Mouse (Mus musculus) gastrocnemius, adult 2 months (tissue): ENCODE results near the gene Cnnm4. TPM values are rescaled to one million over a fixed set of nuclear protein-coding genes. Genes with fewer than 3 reads are reported as not detected.

Source experiments
- DNase-seq: peaks from one replicate; pipeline ENCODE4 v3.0.0; 2022
- H3K27ac ChIP-seq: fragments of 200-600 bp; 2 replicates; pipeline ENCODE4 v1.8.1; 2022; ENCODE audit warnings: mild to moderate bottlenecking
- H3K4me3 ChIP-seq: fragments of 200-600 bp; 2 replicates; pipeline ENCODE4 v1.8.1; 2022; ENCODE audit warnings: mild to moderate bottlenecking, moderate library complexity
- CTCF ChIP-seq: fragments of 200-600 bp; IDR thresholded peaks from 2 replicates; pipeline ENCODE4 v1.8.1; 2022; ENCODE audit warnings: antibody characterized with exemption, mild to moderate bottlenecking, moderate library complexity
- intact Hi-C: fragments of 180-260 bp; cut with DNase I; formaldehyde crosslinking; loops from one replicate; pipeline ENCODE4 v1.15.1; 2025
- long read RNA-seq, 2 experiments: library from polyadenylated mRNA; stranded (forward); transcript quantifications; one replicate each; pipeline ENCODE4 v2.0.0; 2021
- total RNA-seq, 2 experiments: library from RNA; stranded (reverse); gene quantifications; 2 replicates each; pipeline ENCODE4 v1.2.3; 2021

Gene Cnnm4
- total RNA-seq: 10 to 100 TPM in 1 of 2 experiments, 1 to 10 TPM in 1; 4.1 to 11.0 TPM
- long read RNA-seq, experiment 1, partial matches to known transcripts: 0 of 2 reads
- long read RNA-seq, experiment 1, other reads (novel, unspliced or antisense): 2 of 2 reads
- long read RNA-seq, experiment 2, partial matches to known transcripts: 0 of 2 reads
- long read RNA-seq, experiment 2, other reads (novel, unspliced or antisense): 2 of 2 reads

- Histone ChIP-seq H3K27ac (peak within 1 kb of the TSS; percentile 96), H3K4me3 (peak within 1 kb of the TSS; percentile 94)
- peak; percentile 67 for TF ChIP-seq CTCF
- DNase-seq: peak; percentile 95
- intact Hi-C loops: loop anchor here (1.0 to 2.0 kb wide), 3 partner anchors 21 to 102 kb away; partner anchors contain the start of gene Kansl3
Observed at GRCm38 (mm10) chr1:36471181-36472105, at the start of gene Cnnm4. Gene Cnnm4 (plus strand): TSS chr1:36471620.

DNA sequence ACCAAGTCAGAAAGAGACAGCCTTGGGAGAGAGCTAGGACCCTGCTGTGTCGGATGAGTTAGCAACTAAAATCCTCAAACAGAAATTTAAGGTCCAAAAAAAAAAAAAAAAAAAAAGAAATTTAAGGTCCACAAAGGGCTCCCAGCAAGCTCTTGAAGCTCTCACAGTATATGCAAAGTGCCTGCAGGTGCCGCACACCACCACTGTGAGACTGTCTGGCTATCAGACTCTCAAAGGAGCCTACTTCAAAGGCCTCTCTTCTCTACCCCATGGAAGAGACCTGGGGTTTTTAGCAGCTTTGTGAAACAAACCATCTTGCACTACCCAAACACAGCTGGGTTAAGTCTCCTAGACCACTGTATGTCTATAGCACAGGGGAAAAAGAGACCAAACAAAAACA, 41.9 kb upstream of the Cnnm4 start:
- no peak for DNase-seq
- intact Hi-C loops: no loop called here
- TF ChIP-seq CTCF: no peak
- Histone ChIP-seq H3K4me3 (no peak overlapping the region), H3K27ac (no peak overlapping the region)

DNA sequence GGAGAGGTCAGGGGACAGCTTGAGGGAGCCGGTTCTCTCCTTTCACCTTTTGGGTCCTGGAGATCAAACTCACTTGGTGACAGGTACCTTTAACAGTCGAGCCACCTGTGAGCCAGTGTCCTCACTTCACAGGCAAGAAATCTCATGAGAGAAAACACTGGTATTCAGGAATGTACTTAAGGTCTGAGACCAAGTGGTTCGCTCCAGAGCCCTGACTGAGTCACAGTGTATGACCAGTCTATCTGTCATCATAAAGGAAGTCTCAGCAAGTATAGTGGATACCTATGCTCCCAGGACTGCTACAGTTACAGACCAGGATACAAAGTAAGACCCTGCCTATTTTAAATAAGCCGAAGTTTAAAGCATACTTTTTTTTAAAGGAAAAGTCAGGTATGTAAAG, 38.4 kb upstream of the Cnnm4 start:
- no peak for DNase-seq
- Histone ChIP-seq H3K4me3 (no peak overlapping the region), H3K27ac (no peak overlapping the region)
- TF ChIP-seq CTCF: no peak
- intact Hi-C loops: no loop called here

DNA sequence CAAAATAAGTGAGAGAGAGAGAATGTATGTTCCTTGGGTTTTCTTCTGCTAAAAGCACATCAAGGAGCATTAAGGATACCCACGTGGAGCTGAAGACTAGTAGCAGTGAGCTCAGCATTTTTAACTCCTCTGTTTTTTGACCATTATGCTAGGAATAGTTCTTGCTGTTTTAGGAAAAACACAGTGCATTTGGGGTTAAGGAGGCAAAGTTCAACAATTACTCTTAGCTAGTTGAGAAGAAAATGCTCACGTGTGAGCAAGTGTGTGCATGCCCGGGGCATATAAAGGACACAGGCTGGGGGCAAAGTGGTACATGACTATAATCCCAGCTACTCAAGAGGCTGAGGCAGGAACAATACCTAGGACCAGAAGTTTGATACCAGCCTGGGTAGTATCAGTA, 37.8 kb upstream of the Cnnm4 start:
- no peak for DNase-seq
- TF ChIP-seq CTCF: no peak
- H3K4me3 ChIP-seq: no peak overlapping the region
- H3K27ac ChIP-seq: no peak overlapping the region
- intact Hi-C loops: no loop called here

DNA sequence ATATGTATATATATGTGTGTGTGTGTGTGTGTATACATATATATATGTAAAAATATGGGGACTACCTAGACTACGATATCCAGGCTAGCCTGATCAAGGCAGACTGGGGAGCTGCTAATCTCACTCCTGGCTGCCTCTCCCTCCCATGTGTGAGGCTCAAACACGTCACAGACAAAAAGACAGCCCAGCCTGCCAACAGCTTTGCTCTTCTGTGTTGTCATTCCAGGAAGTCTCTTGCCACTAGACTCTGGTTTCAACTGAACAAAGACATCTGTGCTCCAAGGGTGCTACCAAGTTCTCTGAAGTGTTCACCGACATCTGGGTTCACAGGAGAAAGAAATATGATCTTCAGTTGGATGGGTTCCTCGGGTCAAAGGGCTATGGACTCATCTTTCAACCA, 36.3 kb upstream of the Cnnm4 start:
- no peak for TF ChIP-seq CTCF
- no peak for DNase-seq
- H3K27ac ChIP-seq: no peak overlapping the region
- no peak overlapping the region for H3K4me3 ChIP-seq
- intact Hi-C loops: no loop called here

DNA sequence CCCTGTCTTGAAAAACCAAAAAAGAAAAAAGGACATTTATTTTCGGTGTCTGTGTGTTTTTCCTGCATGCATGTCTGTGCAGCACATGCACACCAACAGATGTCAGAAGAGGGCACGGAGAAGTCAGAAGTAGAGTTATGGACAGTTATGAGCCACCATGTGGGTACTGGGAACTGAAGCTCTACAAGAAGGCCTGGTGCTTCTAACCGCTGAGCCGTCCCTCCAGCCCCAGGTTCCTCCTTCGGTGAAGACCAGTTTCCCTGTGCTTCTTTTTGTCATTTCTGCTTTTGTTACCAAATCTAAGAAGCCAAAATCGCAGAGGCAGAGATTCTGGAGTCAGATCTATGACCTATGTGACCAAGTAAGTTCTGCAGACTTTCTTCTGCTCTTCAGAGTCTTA, 34.9 kb upstream of the Cnnm4 start:
- intact Hi-C loops: no loop called here
- no peak overlapping the region for H3K4me3 ChIP-seq
- TF ChIP-seq CTCF: no peak
- no peak for DNase-seq
- H3K27ac ChIP-seq: no peak overlapping the region

DNA sequence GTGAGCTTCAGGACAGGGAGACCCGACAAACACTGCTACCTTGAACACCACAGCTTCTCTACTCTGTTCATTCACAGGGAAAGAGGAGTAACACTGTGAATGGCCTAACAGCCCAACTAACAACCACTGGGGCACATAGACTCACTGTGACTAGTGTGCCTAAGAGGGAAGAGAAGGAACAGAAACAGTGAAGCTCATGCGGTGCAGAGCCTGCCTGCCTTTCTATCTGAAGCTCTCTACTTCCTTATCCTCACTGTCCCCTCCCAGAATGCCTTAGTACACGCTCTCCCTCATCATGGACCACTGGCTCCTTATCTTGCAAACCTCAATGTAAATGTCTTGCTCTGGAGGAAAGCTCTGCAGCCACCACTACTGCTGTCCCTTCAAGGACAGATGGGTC, 34.2 kb upstream of the Cnnm4 start:
- intact Hi-C loops: no loop called here
- no peak overlapping the region for H3K4me3 ChIP-seq
- H3K27ac ChIP-seq: no peak overlapping the region
- no peak for TF ChIP-seq CTCF
- no peak for DNase-seq

GRCm38 (mm10) chr1:36441101-36441500, 30.3 kb upstream of the Cnnm4 start:
- TF ChIP-seq CTCF: no peak
- H3K27ac ChIP-seq: no peak overlapping the region
- no peak overlapping the region for H3K4me3 ChIP-seq
- DNase-seq: peak; percentile 34
- intact Hi-C loops: no loop called here

GRCm38 (mm10) chr1:36444471-36445464, 26.7 kb upstream of the Cnnm4 start, which contains the start of gene Lman2l:
Gene Lman2l (minus strand): TSS chr1:36445271.
- peak; percentile 98 for DNase-seq
- intact Hi-C loops: loop anchor here (2.0 kb wide), 1 partner anchor 52 kb away; no protein-coding TSS in a partner anchor
- Histone ChIP-seq H3K27ac (peak within 1 kb of the TSS; percentile 84), H3K4me3 (peak within 1 kb of the TSS; percentile 74)
- TF ChIP-seq CTCF: peak; percentile 18; the same call in 1 of the 2 replicates

- intact Hi-C loops: loop anchor here (2.0 kb wide), 1 partner anchor 51 kb away; no protein-coding TSS in a partner anchor
- Histone ChIP-seq H3K4me3 (peak overlapping the region; percentile 74), H3K27ac (peak overlapping the region; percentile 84; the same call in 1 of the 2 replicates)
- DNase-seq: no peak
- no peak for TF ChIP-seq CTCF
Observed at GRCm38 (mm10) chr1:36445508-36445907, 25.9 kb upstream of the Cnnm4 start.

DNA sequence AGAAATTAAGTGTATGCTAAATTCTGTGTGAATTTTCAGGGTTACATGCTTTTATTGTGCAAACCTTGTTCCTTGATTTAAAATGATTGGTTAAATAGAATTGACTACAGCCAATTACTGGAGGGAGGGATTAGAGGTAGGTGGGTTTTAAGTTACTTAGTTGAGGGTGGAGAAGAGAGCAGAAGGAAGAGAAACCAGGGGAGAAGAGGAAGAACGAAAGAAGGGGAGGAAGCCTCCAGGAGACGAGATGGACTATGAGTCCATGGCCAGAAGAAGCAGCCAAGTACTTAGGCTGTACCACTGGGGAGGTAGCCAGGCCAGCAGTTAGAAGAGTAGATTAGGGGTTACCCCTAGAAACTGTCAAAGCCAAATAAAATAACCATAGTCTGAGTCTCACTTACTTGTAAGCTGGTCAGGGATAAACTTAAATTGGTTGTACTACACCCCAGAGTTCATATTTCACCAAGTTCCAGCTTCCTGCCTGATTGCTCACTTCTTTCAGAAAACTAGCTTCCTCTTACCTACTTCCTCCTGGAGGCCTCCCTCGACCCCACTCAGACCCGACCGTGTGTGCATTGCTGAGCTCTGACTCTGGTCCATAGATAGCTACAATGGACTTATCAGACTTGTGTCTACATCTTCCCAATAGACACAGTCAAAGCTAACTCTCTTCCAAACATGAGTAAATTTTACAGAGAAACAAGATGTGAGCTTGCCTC, 25.2 kb upstream of the Cnnm4 start:
- Histone ChIP-seq H3K4me3 (no peak overlapping the region), H3K27ac (no peak overlapping the region)
- intact Hi-C loops: loop anchor here (2.0 kb wide), 1 partner anchor 25 kb away; the partner anchor contains the start of gene Cnnm4
- DNase-seq: no peak
- TF ChIP-seq CTCF: no peak
